Comparison of ENCODE assay signal across 7 mouse cellular contexts in genomic region chr3:122275111-122275510, GRCm38 (mm10). TPM values are rescaled to one million over a fixed set of nuclear protein-coding genes. Genes with fewer than 3 reads are reported as not detected.
DNase-seq lines count a peak whose midpoint lies in the region; ATAC-seq and TF ChIP-seq lines count a peak whose summit lies in the region.

No protein-coding gene starts in this region.

- peak overlapping the region; percentile 99 for H3K4me3 ChIP-seq in lung, embryonic 15.5 days
- H3K4me3 ChIP-seq in forebrain, embryonic 12.5 days (replicated peaks): peak overlapping the region; percentile 93
- peak overlapping the region; percentile 80 for H3K4me3 ChIP-seq in limb, embryonic 14.5 days (replicated peaks; ENCODE audit: low read length)
- peak overlapping the region; percentile 96 for H3K4me3 ChIP-seq in stomach, embryonic 15.5 days (replicated peaks)

- WGBS in lung, embryonic 15.5 days: 70% methylated on average over 10 of the region's 10 CpGs
- WGBS in forebrain, embryonic 12.5 days: 74% methylated on average over 10 of the region's 10 CpGs
- WGBS in limb, embryonic 14.5 days: 80% methylated on average over 10 of the region's 10 CpGs
- 73% methylated on average over 10 of the region's 10 CpGs for WGBS in stomach, embryonic 15.5 days

- DNase-seq in lung, postnatal 14 days: no peak
- DNase-seq in limb, embryonic 14.5 days (ENCODE audit: low spot score): no peak
- DNase-seq in left cerebral cortex, postnatal 36 days (ENCODE audit: low spot score in 2 of 2): no peak
- DNase-seq in urinary bladder, postnatal 10 days (ENCODE audit: low spot score): no peak

- peaks cover 35% of the 10 kb centered on the region for H3K4me1 ChIP-seq in lung, embryonic 15.5 days
- H3K4me1 ChIP-seq in forebrain, embryonic 12.5 days: peaks cover 35% of the 10 kb centered on the region
- peaks cover 18% of the 10 kb centered on the region for H3K4me1 ChIP-seq in limb, embryonic 14.5 days (ENCODE audit: control insufficient read depth, insufficient read depth, low read length)
- peaks cover 29% of the 10 kb centered on the region for H3K4me1 ChIP-seq in stomach, embryonic 15.5 days

- intact Hi-C loops in left cerebral cortex, postnatal 36 days (cut with DNase I): no loop called here

- TF ChIP-seq POLR2A in limb, embryonic 14.5 days (IDR thresholded peaks at IDR 0.05; ENCODE audit: borderline replicate concordance, extremely low read depth, insufficient read depth, insufficient read length): no peak

- no peaks in the 10 kb centered on the region for H3K27me3 ChIP-seq in lung, embryonic 15.5 days
- H3K27me3 ChIP-seq in forebrain, embryonic 12.5 days: no peaks in the 10 kb centered on the region
- H3K27me3 ChIP-seq in limb, embryonic 14.5 days (ENCODE audit: control insufficient read depth, insufficient read depth, low read length): no peaks in the 10 kb centered on the region
- H3K27me3 ChIP-seq in stomach, embryonic 15.5 days (replicated peaks): no peaks in the 10 kb centered on the region

- no peak for ATAC-seq in lung, embryonic 15.5 days (ENCODE audit: borderline replicate concordance, extremely low read depth, low FRiP score, low TSS enrichment)
- ATAC-seq in forebrain, embryonic 12.5 days (ENCODE audit: low FRiP score): no peak
- no peak for ATAC-seq in limb, embryonic 14.5 days (ENCODE audit: low FRiP score, low read depth)
- ATAC-seq in stomach, embryonic 15.5 days (ENCODE audit: insufficient read depth, low FRiP score, low read depth): no peak

- peak overlapping the region; percentile 92 for H3K9ac ChIP-seq in lung, embryonic 15.5 days
- H3K9ac ChIP-seq in forebrain, embryonic 12.5 days: peak overlapping the region; percentile 90
- H3K9ac ChIP-seq in limb, embryonic 14.5 days (ENCODE audit: low read depth, low read length, severe bottlenecking): peak overlapping the region; percentile 81
- peak overlapping the region; percentile 97; the same call in 1 of the 2 replicates for H3K9ac ChIP-seq in stomach, embryonic 15.5 days

- H3K27ac ChIP-seq in lung, embryonic 15.5 days: no peak overlapping the region
- H3K27ac ChIP-seq in forebrain, embryonic 12.5 days: no peak overlapping the region
- H3K27ac ChIP-seq in limb, embryonic 14.5 days (replicated peaks; ENCODE audit: low read depth, low read length): no peak overlapping the region
- H3K27ac ChIP-seq in stomach, embryonic 15.5 days: no peak overlapping the region

- peaks cover 49% of the 10 kb centered on the region for H3K36me3 ChIP-seq in lung, embryonic 15.5 days
- H3K36me3 ChIP-seq in forebrain, embryonic 12.5 days (replicated peaks): peaks cover 49% of the 10 kb centered on the region
- H3K36me3 ChIP-seq in limb, embryonic 14.5 days (ENCODE audit: control insufficient read depth, insufficient read depth, low read length): peaks cover 50% of the 10 kb centered on the region
- peaks cover 36% of the 10 kb centered on the region for H3K36me3 ChIP-seq in stomach, embryonic 15.5 days

- H3K4me2 ChIP-seq in lung, embryonic 15.5 days: peak overlapping the region; percentile 64
- peak overlapping the region; percentile 80 for H3K4me2 ChIP-seq in forebrain, embryonic 12.5 days
- H3K4me2 ChIP-seq in limb, embryonic 14.5 days (replicated peaks; ENCODE audit: low read depth, low read length, severe bottlenecking): peak overlapping the region; percentile 66
- peak overlapping the region; percentile 66 for H3K4me2 ChIP-seq in stomach, embryonic 15.5 days

- no peaks in the 10 kb centered on the region for H3K9me3 ChIP-seq in lung, embryonic 15.5 days
- no peaks in the 10 kb centered on the region for H3K9me3 ChIP-seq in forebrain, embryonic 12.5 days
- no peaks in the 10 kb centered on the region for H3K9me3 ChIP-seq in limb, embryonic 14.5 days (ENCODE audit: control insufficient read depth, low read length)
- no peaks in the 10 kb centered on the region for H3K9me3 ChIP-seq in stomach, embryonic 15.5 days

RNA-seq across cellular contexts. Expression of gene Dnttip2, which starts 0.9 kb away (rescaled TPM):
- 60.5 and 67.8 TPM in 2 replicates for polyA plus RNA-seq in lung, embryonic 15.5 days (2015; fragmentation: Nextera tagmentation; extraction: Ambion mirVana)
- 81.4 and 82.7 TPM in 2 replicates for polyA plus RNA-seq in forebrain, embryonic 12.5 days (2016; fragmentation: Nextera tagmentation; extraction: Ambion mirVana)
- polyA plus RNA-seq in limb, embryonic 14.5 days (2012; rRNA removed): 22.8 and 41.7 TPM in 2 replicates
- polyA plus RNA-seq in limb, embryonic 14.5 days (2014; fragmentation: Nextera tagmentation; extraction: Ambion mirVana): 62.4 and 66.3 TPM in 2 replicates
- 63.5 and 72.7 TPM in 2 replicates for polyA plus RNA-seq in stomach, embryonic 15.5 days (2015; fragmentation: Nextera tagmentation; extraction: Ambion mirVana)
- 10 to 100 TPM; 22.9 to 28.7 TPM for total RNA-seq in left cerebral cortex, postnatal 36 days (2021)

RNA-seq across cellular contexts. Expression of gene Bcar3, which starts 18.8 kb away (rescaled TPM):
- polyA plus RNA-seq in lung, embryonic 15.5 days (2015; fragmentation: Nextera tagmentation; extraction: Ambion mirVana): 14.7 and 16.2 TPM in 2 replicates
- polyA plus RNA-seq in forebrain, embryonic 12.5 days (2016; fragmentation: Nextera tagmentation; extraction: Ambion mirVana): 10.9 and 11.0 TPM in 2 replicates
- polyA plus RNA-seq in limb, embryonic 14.5 days (2012; rRNA removed): 7.8 and 13.2 TPM in 2 replicates
- polyA plus RNA-seq in limb, embryonic 14.5 days (2014; fragmentation: Nextera tagmentation; extraction: Ambion mirVana): 7.9 TPM in 2 replicates
- 14.1 and 15.8 TPM in 2 replicates for polyA plus RNA-seq in stomach, embryonic 15.5 days (2015; fragmentation: Nextera tagmentation; extraction: Ambion mirVana)
- 10 to 100 TPM; 14.5 to 17.0 TPM for total RNA-seq in left cerebral cortex, postnatal 36 days (2021)

RNA-seq across cellular contexts. Expression of gene Gclm, which starts 29.8 kb away (rescaled TPM):
- 90.6 and 103 TPM in 2 replicates for polyA plus RNA-seq in lung, embryonic 15.5 days (2015; fragmentation: Nextera tagmentation; extraction: Ambion mirVana)
- polyA plus RNA-seq in forebrain, embryonic 12.5 days (2016; fragmentation: Nextera tagmentation; extraction: Ambion mirVana): 61.3 and 64.6 TPM in 2 replicates
- 26.6 and 30.4 TPM in 2 replicates for polyA plus RNA-seq in limb, embryonic 14.5 days (2012; rRNA removed)
- 58.4 TPM in 2 replicates for polyA plus RNA-seq in limb, embryonic 14.5 days (2014; fragmentation: Nextera tagmentation; extraction: Ambion mirVana)
- 82.8 and 119 TPM in 2 replicates for polyA plus RNA-seq in stomach, embryonic 15.5 days (2015; fragmentation: Nextera tagmentation; extraction: Ambion mirVana)
- total RNA-seq in left cerebral cortex, postnatal 36 days (2021): 10 to 100 TPM; 68.8 to 83.6 TPM
